Mouse (Mus musculus) neural tube, postnatal 0 days (tissue): ENCODE data around the gene Hist1h4d. TPM values are rescaled to one million over a fixed set of nuclear protein-coding genes. Genes with fewer than 3 reads are reported as not detected.

Experiments used
- polyA plus RNA-seq: library from polyadenylated mRNA; unstranded; fragments of >200 nt; fragmentation: Nextera tagmentation; extraction: Ambion mirVana; gene quantifications from 2 replicates; pipeline ENCODE4 v1.2.1, GENCODE M21; 2015

The Hist1h4d gene
- polyA plus RNA-seq: 25.2 and 28.2 TPM in 2 replicates

DNA sequence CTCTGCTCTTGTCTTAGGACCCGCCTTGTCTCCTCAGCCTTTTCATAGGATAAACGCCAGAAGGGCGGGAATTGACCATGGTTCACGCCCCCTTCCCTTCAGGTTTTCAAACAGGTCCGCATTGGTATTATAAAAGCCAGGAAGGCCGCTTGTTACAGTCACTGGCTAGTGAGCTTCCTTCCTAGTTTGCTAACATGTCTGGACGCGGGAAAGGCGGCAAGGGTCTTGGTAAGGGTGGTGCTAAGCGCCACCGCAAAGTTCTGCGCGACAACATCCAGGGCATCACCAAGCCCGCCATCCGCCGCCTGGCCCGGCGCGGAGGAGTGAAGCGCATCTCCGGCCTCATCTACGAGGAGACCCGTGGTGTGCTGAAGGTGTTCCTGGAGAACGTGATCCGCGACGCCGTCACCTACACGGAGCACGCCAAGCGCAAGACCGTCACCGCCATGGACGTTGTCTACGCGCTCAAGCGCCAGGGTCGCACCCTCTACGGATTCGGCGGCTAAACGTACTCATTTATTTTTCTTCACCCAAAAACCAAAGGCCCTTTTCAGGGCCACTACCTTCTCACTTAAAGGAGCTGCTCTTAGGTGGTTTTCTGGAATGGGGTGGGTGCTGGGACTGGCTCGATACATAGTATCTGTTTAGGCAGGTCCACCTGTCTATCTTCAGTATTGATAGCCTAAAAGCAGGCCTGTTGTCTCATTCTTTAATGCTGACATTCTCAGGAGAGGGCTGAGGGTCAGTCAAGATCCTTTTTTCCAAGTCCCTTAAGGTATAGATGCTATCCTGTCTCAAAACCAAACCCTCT, at the start of gene Hist1h4d:
TSS of gene Hist1h4d (plus strand) at position 191 of the 811 bp plus-strand sequence.

DNA sequence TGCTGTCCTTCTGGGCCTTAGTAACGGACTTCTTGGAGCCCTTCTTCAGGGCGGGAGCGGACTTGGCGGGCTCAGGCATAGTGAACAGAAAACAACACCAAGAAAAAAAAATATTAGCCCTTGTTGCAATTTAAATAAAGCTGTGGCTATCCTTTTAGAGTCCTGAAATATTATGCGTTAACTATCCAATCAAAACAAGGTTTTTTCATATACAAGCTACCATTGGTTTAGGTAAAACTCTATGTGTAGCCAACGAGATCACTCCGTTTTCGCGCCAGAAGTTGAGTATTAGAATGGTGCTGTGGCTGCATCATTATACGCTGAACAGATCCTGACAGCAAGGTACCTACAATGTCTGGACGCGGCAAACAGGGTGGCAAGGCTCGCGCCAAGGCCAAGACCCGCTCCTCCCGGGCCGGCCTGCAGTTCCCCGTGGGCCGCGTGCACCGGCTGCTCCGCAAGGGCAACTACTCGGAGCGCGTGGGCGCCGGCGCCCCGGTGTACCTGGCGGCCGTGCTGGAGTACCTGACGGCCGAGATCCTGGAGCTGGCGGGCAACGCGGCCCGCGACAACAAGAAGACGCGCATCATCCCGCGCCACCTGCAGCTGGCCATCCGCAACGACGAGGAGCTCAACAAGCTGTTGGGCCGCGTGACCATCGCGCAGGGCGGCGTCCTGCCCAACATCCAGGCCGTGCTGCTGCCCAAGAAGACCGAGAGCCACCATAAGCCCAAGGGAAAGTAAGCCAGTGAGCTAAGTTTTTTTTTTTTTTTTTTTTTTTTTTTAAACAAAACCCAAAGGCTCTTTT, 47.6 kb upstream of the Hist1h4d start, which contains the start of gene Hist1h2af:
TSS of gene Hist1h2af (plus strand) at position 347 of the 808 bp plus-strand sequence.

DNA sequence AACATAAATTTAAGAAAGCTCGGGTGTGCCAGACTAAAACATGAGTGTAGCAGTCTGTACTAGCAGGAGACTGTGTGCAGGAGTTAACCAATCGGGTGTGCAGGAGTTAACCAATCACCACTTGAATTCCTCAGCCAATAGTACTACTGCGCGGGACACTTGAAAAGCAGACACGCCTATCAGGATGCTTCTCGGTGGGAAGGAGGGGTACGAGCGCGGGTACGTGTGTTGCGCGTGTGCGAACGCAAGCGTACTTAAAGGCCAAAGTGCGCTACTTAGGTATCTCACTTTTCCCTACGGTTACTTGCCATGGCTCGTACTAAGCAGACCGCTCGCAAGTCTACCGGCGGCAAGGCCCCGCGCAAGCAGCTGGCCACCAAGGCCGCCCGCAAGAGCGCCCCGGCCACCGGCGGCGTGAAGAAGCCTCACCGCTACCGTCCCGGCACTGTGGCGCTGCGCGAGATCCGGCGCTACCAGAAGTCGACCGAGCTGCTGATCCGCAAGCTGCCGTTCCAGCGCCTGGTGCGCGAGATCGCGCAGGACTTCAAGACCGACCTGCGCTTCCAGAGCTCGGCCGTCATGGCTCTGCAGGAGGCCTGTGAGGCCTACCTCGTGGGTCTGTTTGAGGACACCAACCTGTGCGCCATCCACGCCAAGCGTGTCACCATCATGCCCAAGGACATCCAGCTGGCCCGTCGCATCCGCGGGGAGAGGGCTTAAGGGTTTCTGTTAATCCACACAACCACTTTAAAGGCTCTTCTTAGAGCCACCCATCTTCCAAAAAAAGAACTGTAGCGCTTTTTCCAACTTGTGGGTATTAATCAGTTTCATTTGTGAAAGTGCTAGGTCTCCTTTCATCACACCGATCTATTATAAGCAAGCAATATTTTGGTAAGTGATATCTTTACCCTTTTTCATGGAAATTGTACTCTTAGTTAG, 46.0 kb upstream of the Hist1h4d start, which contains the start of gene Hist1h3g:
TSS of gene Hist1h3g (plus strand) at position 286 of the 939 bp plus-strand sequence.

GRCm38 (mm10) chr13:23542999-23543607, 38.3 kb upstream of the Hist1h4d start, which contains the start of gene Hist1h2bh:
Hist1h2bh (minus strand) TSS chr13:23543392.

DNA sequence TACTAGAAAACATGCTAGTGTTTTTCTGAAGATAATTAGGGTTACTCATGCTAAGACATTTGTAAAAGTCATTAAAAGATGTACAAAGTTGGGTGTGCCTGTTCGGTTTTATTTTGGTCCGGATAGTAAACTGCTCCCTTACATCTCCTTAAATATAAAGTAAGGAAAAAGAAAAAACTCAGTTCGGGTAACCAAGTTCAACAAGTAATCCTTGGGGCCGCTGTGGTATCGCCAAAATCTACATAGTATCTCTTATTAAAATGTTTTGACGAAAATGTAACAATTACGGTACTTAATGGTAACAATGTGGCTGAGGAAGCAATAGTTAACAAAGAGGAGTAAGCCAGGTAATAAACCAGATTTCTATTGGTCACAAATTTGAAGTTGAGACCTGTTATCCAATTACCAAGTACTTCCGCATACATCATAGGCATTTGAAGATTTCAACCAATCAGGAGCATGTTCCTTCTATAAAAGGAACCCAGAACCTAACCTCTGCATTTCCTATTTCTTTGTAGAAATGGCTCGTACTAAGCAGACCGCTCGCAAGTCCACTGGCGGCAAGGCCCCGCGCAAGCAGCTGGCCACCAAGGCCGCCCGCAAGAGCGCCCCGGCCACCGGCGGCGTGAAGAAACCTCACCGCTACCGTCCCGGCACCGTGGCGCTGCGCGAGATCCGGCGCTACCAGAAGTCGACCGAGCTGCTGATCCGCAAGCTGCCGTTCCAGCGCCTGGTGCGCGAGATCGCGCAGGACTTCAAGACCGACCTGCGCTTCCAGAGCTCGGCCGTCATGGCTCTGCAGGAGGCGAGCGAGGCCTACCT, 37.2 kb upstream of the Hist1h4d start, which contains the start of gene Hist1h3f:
TSS of gene Hist1h3f (plus strand) at position 88 of the 822 bp plus-strand sequence.

GRCm38 (mm10) chr13:23551146-23551834, 30.1 kb upstream of the Hist1h4d start, which contains the start of gene Hist1h4f:
Hist1h4f (minus strand) TSS chr13:23551648.

DNA sequence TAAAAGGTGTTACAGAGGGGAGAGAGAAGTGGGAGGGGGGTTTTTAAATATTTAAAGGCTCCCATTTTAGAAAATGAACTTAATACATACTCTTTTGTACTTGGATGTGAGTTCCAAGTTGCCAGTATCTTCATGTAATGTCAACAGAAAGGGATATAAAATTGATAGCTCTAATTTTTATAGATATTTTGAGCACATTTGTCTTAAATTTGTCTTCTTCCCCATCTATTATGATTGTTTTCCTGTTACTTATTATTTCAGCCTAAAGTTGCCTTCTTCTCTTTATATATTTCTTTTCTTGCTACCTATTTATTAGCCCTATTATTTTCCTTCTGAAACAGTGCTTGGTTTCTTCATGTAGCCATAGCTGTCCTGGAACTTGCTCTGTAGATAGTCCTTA, 28.4 kb upstream of the Hist1h4d start, which contains the start of gene Hist1h1d:
TSS of gene Hist1h1d (plus strand) at position 301 of the 400 bp plus-strand sequence.

GRCm38 (mm10) chr13:23561883-23562659, 19.3 kb upstream of the Hist1h4d start, which contains the start of gene Hist1h3e:
Hist1h3e (minus strand) TSS chr13:23562369.

GRCm38 (mm10) chr13:23571022-23571503, 10.3 kb upstream of the Hist1h4d start, which contains the start of the genes Hist1h2ae and Hist1h2bg:
Hist1h2ae (minus strand) TSS chr13:23571220.
Hist1h2bg (plus strand) TSS chr13:23571396.

GRCm38 (mm10) chr13:23573898-23574524, 7.4 kb upstream of the Hist1h4d start, which contains the start of the genes Hist1h2bf and Hist1h2ad:
Hist1h2bf (minus strand) TSS chr13:23574196.
Hist1h2ad (plus strand) TSS chr13:23574381.

GRCm38 (mm10) chr13:23575271-23575851, 6.0 kb upstream of the Hist1h4d start, which contains the start of gene Hist1h3d:
Hist1h3d (plus strand) TSS chr13:23575763.

DNA sequence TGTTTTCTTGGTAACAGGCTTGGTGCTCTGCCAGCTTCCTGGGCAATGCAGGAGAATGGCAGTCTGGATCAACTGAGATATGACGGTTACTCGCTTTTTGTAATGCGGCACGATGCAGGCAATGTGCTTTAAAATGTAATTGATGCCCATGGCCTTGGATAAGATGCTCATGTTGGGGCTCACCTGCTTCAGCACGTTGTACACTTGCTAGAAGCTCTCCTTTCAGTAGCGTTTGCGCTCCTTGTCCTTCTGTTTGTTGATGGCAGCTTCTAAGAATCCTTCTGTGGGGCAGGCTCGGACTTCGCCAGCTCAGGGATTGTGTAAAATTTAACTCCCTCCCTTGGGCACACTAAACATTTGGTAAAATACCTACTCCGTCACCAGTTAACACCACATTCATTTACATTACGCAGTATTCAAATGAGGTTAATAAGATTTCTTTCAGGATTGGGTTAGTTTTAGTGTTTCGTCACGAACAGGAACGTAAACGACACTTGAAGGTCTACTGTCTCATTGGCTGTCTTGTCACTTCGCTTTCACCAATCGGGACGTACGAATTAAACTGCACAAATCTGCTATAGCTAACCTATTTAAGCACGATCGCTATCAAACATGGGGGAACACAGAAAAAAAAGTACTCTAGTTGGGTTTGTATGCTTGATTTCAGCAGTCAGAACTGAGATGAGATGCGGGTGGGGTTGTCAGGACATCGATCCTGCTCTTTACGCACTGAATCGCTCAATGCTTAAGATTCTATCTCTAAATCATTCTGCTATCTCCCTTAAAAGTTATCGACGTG, 39.5 kb downstream of the Hist1h4d start, which contains the start of gene Hist1h2be:
TSS of gene Hist1h2be (minus strand) at position 392 of the 799 bp plus-strand sequence.

GRCm38 (mm10) chr13:23622175-23622671, 40.8 kb downstream of the Hist1h4d start, which contains the start of gene Hist1h1e:
Hist1h1e (minus strand) TSS chr13:23622558.

